Mouse (Mus musculus) small intestine, adult 2 months (tissue): Measurements from ENCODE around the gene Fnbp1.

Source experiments
- CTCF ChIP-seq: fragments of 200-500 bp; IDR thresholded peaks from 2 replicates; pipeline ENCODE4 v1.5.1; 2012; ENCODE audit warnings: low read depth, mild to moderate bottlenecking, control low read depth, inconsistent platforms, low read length, moderate library complexity, mixed read lengths; ENCODE audit not compliant: insufficient replicate concordance, insufficient read length; ENCODE audit errors: extremely low read depth
- POLR2A ChIP-seq: fragments of 200-500 bp; IDR thresholded peaks from 2 replicates; pipeline ENCODE4 v1.6.1; 2012; ENCODE audit warnings: low read depth, mild to moderate bottlenecking, control low read depth, inconsistent platforms, low read length, moderate library complexity

GRCm38 (mm10) chr2:31067059-31067595 lies 74.7 kb downstream of the Fnbp1 start:
- TF ChIP-seq CTCF (no peak), POLR2A (no peak)
